Mouse (Mus musculus) testis, postnatal 10 days (tissue): ENCODE measurements around the gene Iqgap3.

Experiments used
- DNase-seq: peaks from one replicate; pipeline ENCODE4 v3.0.0; 2021; ENCODE audit warnings: low spot score

Gene Iqgap3

DNA sequence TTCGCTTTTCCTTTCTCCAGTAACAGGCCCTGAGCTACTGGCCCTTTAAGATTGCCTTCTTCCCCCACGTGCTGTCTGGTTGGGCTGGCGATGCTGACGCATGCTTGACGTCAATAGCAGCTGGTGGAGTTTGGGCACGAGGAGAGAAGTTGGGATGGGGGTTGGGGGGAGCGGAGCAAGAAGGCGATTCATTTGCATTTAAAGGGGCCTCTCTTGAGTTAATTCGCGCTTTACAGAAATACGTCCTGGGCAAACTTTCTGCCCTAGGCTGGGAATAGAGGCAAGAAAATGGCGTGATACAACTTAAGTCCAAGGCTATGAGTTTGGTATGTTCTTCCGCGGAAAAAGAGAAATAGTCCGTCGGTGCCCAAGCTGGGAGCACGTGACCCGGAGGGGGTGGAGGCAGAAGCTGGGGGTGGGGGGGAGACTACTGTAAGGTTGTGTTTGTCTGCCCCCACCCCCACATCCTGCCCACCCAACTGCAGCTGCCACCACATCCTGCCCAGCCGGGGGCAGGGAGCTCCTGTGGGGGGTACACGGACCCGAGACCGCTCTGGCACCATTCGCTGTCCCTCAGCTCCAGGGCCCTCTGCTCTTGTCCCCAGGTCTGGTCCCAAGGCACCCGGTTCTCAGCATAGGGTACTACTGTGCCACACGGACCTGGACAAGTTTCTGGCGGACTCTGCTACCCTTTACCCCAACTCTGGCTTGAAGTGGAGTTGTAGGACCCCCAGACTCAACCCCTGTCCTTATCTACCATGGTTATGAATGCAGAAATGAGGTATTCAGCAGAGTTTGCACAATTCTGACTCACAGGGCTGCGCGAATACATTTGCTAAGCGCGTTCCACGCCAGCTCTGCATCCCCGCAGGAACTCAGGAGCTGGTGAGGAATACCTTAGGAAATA, 56.8 kb downstream of the Iqgap3 start:
- peak; percentile 89 for DNase-seq

DNA sequence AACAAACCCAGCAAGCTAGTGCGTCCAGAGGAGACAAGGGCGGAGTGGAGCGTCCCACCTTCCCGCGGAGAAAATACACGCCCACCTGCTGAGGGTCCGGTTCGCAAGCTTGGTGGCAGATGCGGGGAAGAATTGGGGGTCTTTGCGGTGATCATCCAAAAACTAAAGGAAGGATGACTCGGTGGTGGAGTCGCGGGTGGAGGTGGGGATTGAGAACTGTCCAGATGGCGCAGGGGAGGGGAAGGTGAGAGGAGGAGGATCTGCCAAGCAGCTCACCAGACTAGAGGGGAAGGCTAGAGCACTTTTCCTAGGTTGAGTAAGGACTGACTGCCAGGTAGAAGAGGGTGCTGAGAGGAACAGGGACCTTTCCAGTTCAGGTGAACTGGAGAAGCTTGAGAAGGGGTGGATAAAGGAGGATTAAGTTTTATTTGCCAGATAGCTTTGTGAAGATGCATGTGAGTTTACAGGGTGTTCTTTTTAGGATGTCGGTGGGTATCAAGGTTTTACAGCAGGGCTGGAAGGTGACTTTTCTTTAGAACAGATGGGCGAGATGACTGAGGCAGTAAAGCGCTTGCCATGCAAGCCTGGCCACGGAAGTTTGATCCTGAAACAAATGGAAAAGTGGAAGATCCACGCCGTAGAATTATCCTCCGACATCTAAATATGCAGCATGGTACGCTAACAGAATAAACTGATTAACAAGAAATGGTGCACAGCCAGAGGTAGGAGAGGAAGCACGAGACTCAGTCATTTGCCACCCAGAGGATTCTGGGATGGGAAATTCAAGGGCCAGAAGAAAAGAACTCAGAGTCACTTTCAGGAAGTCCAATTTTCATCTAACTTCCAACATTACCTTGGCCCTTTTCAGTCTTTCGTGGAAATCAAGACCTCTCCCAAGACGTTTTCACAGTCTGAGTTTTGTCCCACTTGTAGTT, 57.7 kb downstream of the Iqgap3 start:
- peak; percentile 52 for DNase-seq

DNA sequence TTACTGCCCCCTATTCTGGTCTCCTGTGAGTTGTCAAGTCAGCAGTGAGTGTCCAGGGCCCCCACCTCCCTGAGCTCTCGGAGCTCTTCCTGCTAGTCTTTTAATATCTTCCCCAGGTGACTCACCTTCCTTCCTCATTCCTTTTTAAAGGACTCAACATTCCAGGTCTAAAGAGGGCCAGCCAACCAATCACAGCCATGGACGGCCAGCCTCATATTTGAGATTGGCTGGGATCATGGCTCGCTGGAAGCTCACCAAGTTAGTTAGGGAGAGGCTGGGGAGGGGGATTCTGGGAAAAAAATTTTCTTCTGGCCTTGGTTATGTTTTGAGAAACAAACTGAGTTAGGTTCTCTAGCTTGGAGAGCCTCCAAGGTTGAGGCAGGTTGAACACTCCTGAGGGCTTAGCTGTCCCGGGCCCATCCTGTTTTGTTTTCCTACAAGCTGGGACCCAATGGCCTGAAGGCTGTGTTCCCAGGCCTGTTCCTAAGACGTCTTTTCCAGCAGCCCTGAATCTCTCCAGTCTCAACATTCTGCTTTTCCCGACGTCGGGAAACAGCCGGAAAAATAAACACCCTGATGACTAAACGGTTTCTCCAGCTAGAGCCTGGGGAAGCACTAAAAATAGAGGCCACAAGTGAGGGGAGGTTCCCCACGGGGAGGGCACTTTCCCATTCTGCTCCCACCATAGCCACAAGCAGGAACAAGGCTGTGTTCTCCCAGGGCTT, 58.6 kb downstream of the Iqgap3 start:
- DNase-seq = peak; percentile 58

DNA sequence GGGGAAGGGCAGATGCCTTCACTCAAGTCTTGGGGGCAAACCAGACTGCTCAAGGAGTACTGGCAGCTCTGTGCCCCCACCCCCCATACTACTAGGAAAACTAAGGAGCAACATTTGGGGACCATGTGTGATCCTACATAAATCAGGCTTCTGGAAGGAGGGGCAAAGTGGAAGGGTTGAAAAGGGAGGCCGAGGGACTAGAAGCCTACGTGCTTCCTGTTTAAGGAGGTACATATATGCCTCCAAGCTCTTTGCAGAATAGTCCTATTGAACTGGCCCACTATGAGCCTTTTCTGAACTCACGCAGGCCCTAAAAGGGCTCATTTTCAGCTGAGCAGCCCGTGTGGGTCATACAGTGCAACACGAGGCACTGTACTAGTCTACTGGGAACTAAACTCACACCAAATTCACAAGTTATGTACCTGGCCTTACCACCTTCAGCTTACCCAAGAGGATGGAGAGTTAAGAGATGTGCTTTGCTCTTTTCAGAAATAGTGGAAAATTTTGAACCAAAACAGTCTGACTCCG, 59.2 kb downstream of the Iqgap3 start:
- no peak for DNase-seq

DNA sequence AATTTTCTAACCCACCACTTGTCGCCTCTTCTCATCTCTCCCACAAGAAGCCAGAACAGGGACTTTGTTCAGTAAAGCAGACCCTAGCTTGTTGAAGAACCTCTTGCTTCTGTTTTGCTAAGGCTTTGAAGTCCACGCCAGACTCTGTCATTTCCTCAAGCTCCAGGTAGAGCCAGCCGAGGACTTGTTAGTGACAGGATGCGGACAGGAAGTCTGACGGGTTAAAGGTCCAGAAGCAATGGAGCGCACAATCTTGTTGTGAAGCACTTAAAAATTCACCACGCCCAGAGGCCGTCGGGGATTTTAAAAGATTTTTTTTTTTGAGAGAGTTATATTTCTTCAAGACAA, 59.6 kb downstream of the Iqgap3 start:
- DNase-seq = no peak

DNA sequence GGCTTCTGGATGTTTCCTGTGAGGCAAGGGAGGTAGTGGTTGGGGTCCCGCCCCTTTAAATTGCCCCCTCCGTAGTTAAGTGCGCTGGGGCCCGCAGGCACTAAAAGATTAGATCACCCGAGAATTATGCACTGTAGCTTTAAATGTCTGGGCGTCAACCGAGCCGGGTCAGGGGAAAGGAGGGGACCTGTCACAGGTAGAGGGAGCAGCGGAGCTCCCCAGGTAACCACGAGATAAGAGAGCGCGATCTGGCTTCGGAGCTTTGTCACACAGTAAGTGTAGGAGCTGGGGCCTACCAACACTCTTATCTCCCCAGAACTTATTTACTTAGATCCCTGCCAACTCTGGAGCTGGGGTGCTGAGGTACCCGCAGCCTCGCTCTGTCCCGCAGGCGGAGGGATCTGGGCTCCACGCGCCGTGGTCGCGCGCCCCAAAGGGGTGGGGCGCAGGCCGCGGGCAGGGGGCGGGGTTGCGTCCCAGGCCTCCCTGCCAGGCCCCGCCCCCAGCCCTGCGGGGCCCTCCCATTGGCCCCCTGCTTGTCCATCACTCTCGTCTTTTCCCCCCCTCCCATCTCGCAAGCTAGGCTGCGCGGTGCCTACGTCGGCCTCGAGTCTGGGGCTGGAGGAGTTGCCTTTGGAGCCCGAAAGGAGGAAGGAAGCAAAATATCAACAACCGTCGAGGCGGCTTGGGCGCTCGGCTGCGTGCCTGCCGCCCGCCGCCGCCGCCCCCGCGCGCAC, 60.2 kb downstream of the Iqgap3 start, which contains the start of gene Mef2d:
Gene Mef2d, plus strand, starts transcription at position 586 of the 737 bp plus-strand sequence.
- DNase-seq = peak; percentile 98

DNA sequence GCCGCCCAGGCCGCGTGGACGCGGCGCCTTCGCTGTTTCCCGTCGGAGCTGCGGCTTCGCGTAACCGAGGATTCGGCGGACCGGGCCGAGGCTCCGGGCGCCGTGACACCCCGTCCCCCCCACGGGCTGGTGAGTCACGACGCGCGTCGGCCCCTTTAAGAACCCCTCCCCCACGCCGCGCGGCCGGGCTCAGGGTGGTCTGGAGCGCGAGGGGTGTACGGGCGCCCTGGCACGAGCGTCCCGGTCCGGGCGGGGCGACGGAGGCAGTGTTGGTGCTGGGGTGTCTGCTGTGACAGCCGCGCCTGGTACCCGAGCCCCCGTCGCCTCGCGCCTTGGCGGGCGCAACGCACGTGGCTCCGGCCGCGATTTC, 60.8 kb downstream of the Iqgap3 start:
- peak; percentile 81 for DNase-seq

DNA sequence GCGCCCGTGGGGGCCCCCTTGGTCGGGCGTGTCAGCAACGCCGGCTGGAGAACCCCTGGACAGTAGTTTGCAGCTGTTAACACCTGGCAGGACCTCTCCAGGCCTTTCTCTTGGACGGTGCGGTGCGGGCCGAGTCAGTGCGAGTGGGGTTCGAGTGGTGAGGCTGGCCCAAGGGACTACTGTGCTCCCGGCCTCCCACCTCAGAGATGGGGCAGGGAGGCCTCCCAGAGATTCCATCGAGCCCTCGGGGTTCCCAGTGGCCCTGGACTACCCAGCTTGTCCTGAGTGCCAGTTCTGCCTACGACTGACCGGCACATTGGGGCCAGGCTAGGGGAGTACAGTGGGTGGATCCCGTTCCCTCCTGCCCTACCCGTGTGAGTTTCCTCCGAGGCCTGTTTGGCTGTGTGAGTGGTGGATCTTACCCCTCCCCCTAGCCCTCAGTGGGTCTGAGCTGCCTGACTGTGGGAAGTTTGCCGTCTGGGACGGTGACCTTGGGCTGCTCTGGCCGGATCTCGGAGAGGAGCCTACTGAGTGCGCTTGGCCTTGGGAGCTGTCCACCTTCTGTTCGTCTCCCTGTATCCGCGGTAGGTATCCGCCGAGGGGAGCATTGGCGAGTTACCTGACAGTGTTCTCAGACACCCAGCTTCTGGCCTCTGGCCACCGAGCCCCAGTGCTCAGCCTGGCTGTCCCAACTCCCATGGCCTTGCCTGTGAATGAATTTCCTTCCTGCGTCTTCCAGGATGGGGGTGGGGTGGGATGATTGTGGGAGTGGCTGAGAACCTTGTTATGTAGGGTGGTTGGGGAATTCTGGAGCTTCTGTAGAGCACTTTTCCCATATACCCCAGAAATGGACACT, 61.4 kb downstream of the Iqgap3 start:
- DNase-seq = peak; percentile 76

DNA sequence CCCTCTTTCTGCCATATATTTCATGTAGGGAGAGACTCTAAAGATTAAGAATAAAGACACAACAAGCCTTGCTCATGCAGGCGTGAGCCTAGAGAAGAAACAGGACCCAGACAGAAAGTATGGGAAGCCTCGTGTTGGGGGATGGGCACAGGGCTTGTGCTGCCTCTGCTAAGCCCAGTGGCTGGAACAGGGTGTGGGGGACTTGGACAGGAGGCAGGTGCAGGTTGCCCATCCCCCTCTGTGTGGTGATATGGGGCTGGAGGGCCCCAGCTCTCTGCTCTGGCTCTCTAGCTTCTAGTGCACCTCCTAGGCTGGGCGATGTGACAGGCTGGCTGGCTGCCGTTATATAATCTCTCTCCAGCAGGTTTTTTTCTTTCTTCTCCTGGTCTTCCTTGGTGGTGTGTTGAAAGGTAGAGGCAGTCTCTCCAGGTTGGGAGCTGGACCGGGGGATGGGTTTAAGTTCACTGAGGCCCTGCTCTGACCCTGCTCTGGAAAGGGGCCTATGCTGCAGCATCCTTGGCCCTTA, 62.3 kb downstream of the Iqgap3 start:
- peak; percentile 73 for DNase-seq

DNA sequence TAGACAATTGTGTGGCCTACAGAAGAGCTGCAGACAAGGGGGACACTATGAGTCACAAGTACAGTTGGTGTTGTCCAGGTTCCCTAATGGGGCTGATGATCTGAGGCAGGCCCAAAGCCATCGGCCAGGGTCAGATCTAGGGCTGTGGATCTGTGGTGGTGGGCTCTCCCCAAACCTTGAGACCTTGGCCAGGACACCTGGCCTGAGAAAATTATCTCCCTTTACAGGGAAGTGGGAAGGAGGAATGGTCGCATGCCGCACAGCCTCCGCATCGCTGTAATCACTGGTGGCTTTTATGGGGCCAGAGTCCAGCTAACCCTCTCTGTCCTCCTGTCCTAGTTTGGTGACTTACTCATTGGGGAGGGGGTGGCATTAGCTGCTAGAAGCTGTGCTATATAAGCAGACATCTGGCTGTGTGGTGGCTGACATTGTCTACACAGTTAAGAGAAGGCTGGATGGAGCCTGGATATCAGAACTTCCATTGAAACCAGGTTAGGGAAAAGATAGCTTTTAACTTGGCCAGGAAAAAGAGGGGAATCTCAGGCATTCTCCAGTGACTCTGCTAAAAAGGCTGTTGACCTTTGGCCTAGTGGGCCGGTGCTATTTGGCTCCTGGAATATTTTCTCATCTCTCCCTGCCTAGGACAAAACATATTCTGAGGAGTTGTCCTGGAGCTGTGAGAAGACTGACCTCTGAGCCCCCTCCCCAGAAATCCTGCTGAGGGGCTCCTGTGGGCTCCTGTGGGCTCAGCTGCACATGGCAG, 63.1 kb downstream of the Iqgap3 start:
- DNase-seq = no peak

DNA sequence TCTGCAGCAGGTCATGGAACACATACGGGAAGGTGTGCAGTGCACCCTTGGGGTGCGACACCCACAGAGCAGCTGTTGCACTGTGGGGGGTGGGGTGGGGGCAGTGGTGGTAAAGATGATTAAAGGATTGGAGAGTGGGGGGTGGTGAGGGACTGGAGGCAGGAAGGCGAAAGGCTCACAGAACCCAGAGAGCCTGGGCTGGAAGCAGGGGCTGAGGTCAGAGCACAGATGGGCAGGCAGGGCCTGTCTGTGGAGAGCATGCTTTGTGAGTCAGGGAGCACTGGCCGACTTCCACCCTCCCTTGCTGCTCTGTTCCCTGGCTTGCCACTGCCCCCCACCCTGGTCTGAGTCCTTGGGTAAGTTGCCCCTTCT, 63.6 kb downstream of the Iqgap3 start:
- no peak for DNase-seq

DNA sequence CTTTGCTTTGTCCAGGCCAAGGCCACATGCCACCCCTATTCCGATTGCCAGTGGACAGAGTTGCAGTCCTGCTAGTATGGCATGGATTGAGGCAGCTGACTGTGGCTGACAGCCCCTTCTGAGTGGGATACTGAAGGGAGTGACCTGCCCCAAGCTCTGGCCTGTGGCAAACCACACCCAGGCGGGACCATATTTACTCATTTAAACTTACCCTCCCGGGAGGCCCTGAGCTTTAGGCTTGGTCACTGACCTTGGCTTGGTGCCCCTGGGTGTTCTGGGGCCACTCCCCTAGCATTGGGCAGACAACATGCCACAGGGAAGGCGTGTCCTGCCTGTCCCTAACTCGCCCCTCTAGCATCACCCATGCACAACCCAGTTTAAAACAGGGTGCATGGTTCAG, 64.2 kb downstream of the Iqgap3 start:
- DNase-seq = no peak

DNA sequence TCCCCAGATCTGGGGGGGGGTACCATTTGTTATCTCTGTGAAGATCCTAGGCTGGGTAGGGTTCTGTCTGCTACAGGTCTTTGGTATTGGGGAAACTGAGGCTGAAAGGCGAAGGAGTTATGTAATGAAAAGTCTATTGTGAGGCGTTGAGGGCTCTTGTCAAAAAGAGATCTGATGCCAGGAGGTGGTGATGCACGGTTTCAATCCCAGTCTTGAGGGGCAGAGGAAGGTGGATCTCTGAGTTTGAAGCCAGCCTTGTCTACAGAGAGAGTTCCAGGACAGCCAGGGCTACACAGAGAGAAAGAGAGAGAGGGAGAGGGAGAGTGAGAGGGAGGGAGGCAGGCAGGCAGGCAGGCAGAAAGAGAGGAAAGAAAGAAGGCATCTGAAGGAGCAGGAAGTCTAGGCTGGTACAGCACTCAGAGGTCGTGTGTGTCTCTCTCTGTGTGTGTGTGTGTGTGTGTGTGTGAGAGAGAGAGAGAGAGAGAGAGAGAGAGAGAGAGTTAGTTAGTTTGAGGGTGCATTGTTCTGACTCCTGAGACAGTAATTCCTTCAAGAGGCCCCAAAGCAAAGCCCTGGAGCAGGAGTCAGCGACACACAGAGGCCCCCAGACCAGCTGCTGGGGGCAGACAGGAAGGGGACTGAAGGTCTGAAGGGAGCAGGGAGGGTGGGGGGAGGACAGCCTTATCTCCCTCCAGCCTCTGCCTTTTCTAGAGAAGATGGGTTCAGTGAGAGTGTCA, 64.8 kb downstream of the Iqgap3 start:
- no peak for DNase-seq

DNA sequence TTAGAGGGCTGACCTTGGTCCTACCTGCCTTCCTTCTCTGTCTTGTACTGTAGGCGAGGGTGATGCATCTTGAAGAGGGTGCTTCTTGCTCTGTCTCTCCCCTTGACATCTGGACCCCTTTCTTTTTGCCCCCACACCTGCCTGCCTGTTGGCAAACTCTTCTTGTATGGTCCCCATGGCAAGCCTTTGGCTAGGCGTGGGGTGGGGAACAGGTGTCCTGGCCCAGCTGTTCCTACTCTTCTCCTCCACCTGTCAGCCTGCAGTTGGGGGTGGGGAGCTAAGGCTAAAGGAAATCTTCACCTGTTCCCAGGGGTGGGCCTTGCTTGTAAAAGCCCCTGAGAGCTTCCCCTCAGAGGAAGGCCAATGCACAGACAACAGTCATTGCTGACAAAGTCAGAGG, 65.7 kb downstream of the Iqgap3 start:
- DNase-seq = no peak

DNA sequence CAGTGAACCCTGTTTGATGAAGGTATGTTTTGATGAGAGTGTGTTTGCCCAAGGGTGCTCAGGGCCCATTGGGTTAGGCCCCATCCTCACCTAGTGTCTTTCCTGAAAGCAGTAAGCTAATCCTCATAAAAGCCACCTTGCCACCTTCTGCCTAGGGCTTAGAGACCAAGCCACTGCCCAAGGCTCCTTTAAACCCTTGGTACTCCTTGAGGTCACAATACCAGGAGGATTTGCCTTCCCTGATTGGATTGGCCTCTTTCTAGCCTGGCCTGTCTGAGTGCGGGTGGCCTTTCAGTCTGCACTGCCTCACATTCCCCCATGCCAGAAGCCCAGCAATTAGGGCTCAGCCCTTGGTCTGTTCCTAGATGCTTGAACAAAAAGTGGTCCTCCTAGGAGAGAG, 66.1 kb downstream of the Iqgap3 start:
- DNase-seq = no peak

DNA sequence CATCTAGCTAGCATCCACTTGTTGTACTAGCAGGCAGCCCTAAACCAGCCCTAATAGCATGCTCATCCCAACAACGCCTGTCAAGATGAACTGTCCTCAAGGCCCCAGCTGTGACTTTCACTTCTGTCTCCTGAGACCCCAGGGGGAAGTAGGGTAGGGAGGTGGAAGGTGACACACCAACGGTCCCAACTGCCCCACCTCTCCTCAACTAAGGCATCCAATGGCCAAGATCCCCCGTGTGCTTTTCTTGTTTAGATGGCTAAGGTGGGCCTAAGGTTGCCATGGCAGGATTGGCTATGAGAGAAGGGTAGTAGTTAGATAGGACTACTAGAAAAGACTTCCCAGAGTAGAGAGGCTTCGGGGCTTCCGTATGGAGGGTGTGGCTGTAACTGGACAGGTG, 66.6 kb downstream of the Iqgap3 start:
- no peak for DNase-seq

DNA sequence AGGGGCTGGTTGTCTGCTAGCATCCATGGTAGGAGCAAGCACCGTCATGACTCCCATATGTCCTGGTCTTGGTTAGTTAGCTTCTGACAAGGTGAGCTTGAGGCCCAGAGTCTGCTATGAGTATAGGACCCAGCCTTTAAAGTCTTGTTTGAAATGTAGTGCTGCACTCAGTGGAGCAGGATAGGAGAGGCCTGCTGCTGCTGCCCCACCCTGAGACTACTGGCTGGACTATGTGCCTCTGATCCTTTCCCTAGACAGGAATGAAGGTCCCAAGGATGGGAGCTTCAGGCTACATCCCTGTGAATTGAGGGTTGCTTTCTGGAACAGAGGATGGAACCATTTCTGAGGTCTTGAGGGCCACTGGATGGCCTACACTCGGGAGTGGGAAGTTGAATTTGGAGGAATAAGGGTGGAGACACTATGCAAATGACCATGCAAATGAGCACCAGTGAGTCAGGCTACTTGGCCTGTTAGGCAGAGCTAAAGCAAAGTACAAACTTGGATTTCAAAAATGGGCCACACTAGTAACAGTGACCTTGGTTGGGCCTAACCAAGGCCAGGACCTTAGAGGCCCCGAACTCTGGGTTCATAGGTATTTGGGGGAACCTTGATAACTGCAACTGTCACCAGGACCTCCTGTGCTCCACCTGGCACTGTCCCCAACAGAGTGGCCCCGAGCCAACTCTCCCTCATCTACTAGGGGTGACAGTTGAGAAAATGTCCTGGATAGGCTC, 67.2 kb downstream of the Iqgap3 start:
- peak; percentile 73 for DNase-seq

DNA sequence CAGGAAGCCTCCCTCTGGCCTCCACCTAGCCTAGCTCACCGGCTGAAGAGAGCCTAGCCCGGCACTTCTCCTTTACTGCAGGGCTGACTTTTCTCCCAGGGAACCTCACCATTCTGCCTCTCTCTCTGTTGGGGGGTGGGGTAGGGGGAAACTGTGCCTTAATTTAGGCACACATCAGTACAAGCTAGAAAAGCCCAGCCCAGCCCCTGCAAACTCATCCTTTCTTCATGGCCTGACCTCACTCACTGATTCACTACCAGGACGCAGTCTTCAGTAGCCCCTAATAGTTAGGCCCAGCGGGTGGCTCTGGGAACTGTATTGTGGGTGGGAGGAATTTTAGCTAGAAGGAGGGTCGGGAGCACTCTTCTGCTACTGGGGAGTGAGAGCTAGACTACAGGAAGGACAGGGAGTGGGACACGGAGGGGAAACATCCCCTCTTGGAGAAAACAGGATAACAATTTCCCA, 67.8 kb downstream of the Iqgap3 start:
- DNase-seq = no peak
